Mouse (Mus musculus) spleen, adult 2 months (tissue): Measurements from ENCODE around the gene Tmem106a.

Experiments
- CTCF ChIP-seq: fragments of 200-500 bp; IDR thresholded peaks from 2 replicates; pipeline ENCODE4 v1.5.1; 2011; ENCODE audit warnings: mild to moderate bottlenecking, inconsistent platforms; ENCODE audit not compliant: insufficient read depth, insufficient read length, insufficient replicate concordance; ENCODE audit errors: extremely low read depth
- POLR2A ChIP-seq: fragments of 200-500 bp; IDR thresholded peaks from 2 replicates; pipeline ENCODE4 v1.6.1; 2011; ENCODE audit warnings: low read depth, low read length, inconsistent platforms

- no peak for TF ChIP-seq CTCF
- no peak for TF ChIP-seq POLR2A
These were observed 3.8 kb downstream of the Tmem106a start for GRCm38 (mm10) chr11:101585805-101586204.
